Mouse (Mus musculus) lung, embryonic 15.5 days (tissue): Measurements from ENCODE around the gene Olfr1051. TPM values are rescaled to one million over a fixed set of nuclear protein-coding genes. Genes with fewer than 3 reads are reported as not detected.
"Not testable (repeated sequence)": the region's sequence is repeated elsewhere in the genome, so short reads cannot be mapped to it uniquely, and the experiment has no call there.

ENCODE experiments used
- ATAC-seq: fragments of 200-750 bp; cut with Nextera tagmentation; 2 replicates; pipeline ENCODE4 v1.8.0; 2017; ENCODE audit warnings: moderate number of reproducible peaks, borderline replicate concordance; ENCODE audit not compliant: low FRiP score, low TSS enrichment; ENCODE audit errors: extremely low read depth
- H3K27ac ChIP-seq: fragments of 300-500 bp; sonication (generic); 2 replicates; pipeline ENCODE4 v1.5.1; 2015; ENCODE audit warnings: moderate library complexity, mild to moderate bottlenecking, inconsistent platforms
- H3K27me3 ChIP-seq: fragments of 300-500 bp; sonication (generic); 2 replicates; pipeline ENCODE4 v1.6.1; 2015; ENCODE audit warnings: inconsistent platforms
- H3K36me3 ChIP-seq: fragments of 300-500 bp; sonication (generic); 2 replicates; pipeline ENCODE4 v1.6.1; 2015; ENCODE audit warnings: inconsistent platforms
- H3K4me1 ChIP-seq: fragments of 300-500 bp; sonication (generic); 2 replicates; pipeline ENCODE4 v1.6.1; 2015; ENCODE audit warnings: inconsistent platforms
- H3K4me2 ChIP-seq: fragments of 300-500 bp; sonication (generic); 2 replicates; pipeline ENCODE4 v1.6.1; 2015; ENCODE audit warnings: inconsistent platforms, mild to moderate bottlenecking, moderate library complexity
- H3K4me3 ChIP-seq: fragments of 300-500 bp; sonication (generic); 2 replicates; pipeline ENCODE4 v1.5.1; 2015; ENCODE audit warnings: mild to moderate bottlenecking, inconsistent platforms
- H3K9ac ChIP-seq: fragments of 300-500 bp; sonication (generic); 2 replicates; pipeline ENCODE4 v1.6.1; 2015; ENCODE audit warnings: inconsistent platforms
- H3K9me3 ChIP-seq: fragments of 300-500 bp; sonication (generic); 2 replicates; pipeline ENCODE4 v1.6.1; 2016; ENCODE audit warnings: inconsistent platforms
- WGBS: fragments of 180-500 bp; shearing (Covaris S2); methylation state at CpG from one replicate; pipeline ENCODE4 v1.1.7; 2015; 5-methylcytosine and 5-hydroxymethylcytosine counted together
- polyA plus RNA-seq: library from polyadenylated mRNA; unstranded; fragments of >200 nt; fragmentation: Nextera tagmentation; extraction: Ambion mirVana; gene quantifications from 2 replicates; pipeline ENCODE4 v1.2.1, GENCODE M21; 2015

Olfr1051 gene
- polyA plus RNA-seq, result not detected in 2 replicates

- ATAC-seq, H3K9ac ChIP-seq, H3K4me3 ChIP-seq, H3K36me3 ChIP-seq, H3K27me3 ChIP-seq, H3K4me2 ChIP-seq, H3K9me3 ChIP-seq, H3K27ac ChIP-seq, H3K4me1 ChIP-seq: not testable (repeated sequence)
Measured at GRCm38 (mm10) chr2:86278988-86279387, at the start of gene Olfr1051. Olfr1051 (minus strand) TSS chr2:86279088.

GRCm38 (mm10) chr2:86315184-86315583, 36.3 kb upstream of the Olfr1051 start, which contains the start of gene Olfr1053:
Olfr1053 (minus strand) TSS chr2:86315284.
- H3K36me3 ChIP-seq, result no peaks in the 10 kb centered on the region
- 60% methylated on average over 3 of the region's 3 CpGs for WGBS
- H3K4me1 ChIP-seq, result no peaks in the 10 kb centered on the region
- H3K27ac ChIP-seq, result no peak within 1 kb of the TSS
- H3K27me3 ChIP-seq, result no peaks in the 10 kb centered on the region
- H3K4me3 ChIP-seq, result no peak within 1 kb of the TSS
- ATAC-seq, result no peak
- no peak within 1 kb of the TSS for H3K4me2 ChIP-seq
- no peak within 1 kb of the TSS for H3K9ac ChIP-seq
- H3K9me3 ChIP-seq, result no peaks in the 10 kb centered on the region

GRCm38 (mm10) chr2:86292155-86292554, 13.3 kb upstream of the Olfr1051 start, which contains the start of gene Olfr1052:
Olfr1052 (plus strand) TSS chr2:86292455.
- no peak for ATAC-seq
- no peak within 1 kb of the TSS for H3K4me3 ChIP-seq
- no peaks in the 10 kb centered on the region for H3K9me3 ChIP-seq
- H3K4me1 ChIP-seq, result no peaks in the 10 kb centered on the region
- no peaks in the 10 kb centered on the region for H3K27me3 ChIP-seq
- no peak within 1 kb of the TSS for H3K27ac ChIP-seq
- H3K9ac ChIP-seq, result no peak within 1 kb of the TSS
- H3K36me3 ChIP-seq, result no peaks in the 10 kb centered on the region
- no peak within 1 kb of the TSS for H3K4me2 ChIP-seq

GRCm38 (mm10) chr2:86258228-86258627, 20.7 kb downstream of the Olfr1051 start, which contains the start of gene Olfr1049:
Olfr1049 (minus strand) TSS chr2:86258328.
- H3K27me3 ChIP-seq, H3K4me3 ChIP-seq, H3K9ac ChIP-seq, H3K27ac ChIP-seq, H3K4me2 ChIP-seq, H3K4me1 ChIP-seq, ATAC-seq, H3K36me3 ChIP-seq, H3K9me3 ChIP-seq: not testable (repeated sequence)

- ATAC-seq, result no peak
- Histone ChIP-seq H3K36me3 (no peaks in the 10 kb centered on the region), H3K27me3 (no peaks in the 10 kb centered on the region)
Measured at GRCm38 (mm10) chr2:86240189-86240588, 38.7 kb downstream of the Olfr1051 start, which contains the start of gene Olfr1048. Olfr1048 (minus strand) TSS chr2:86240289.

GRCm38 (mm10) chr2:86231301-86231700, 47.6 kb downstream of the Olfr1051 start, which contains the start of gene Olfr1047:
Olfr1047 (minus strand) TSS chr2:86231401.
- 89% methylated on average over 1 of the region's 1 CpGs for WGBS

More at GRCm38 (mm10) chr2:86240189-86240588, 38.7 kb downstream of the Olfr1051 start, which contains the start of gene Olfr1048:
- H3K27ac ChIP-seq, result no peak within 1 kb of the TSS
- H3K4me3 ChIP-seq, result no peak within 1 kb of the TSS
- no peak within 1 kb of the TSS for H3K4me2 ChIP-seq
- H3K4me1 ChIP-seq, result no peaks in the 10 kb centered on the region
- H3K9me3 ChIP-seq, result no peaks in the 10 kb centered on the region
- no peak within 1 kb of the TSS for H3K9ac ChIP-seq

More at GRCm38 (mm10) chr2:86231301-86231700, 47.6 kb downstream of the Olfr1051 start, which contains the start of gene Olfr1047:
- Histone ChIP-seq H3K4me3 (no peak within 1 kb of the TSS), H3K4me2 (no peak within 1 kb of the TSS), H3K36me3 (no peaks in the 10 kb centered on the region), H3K9ac (no peak within 1 kb of the TSS), H3K4me1 (no peaks in the 10 kb centered on the region), H3K9me3 (no peaks in the 10 kb centered on the region), H3K27me3 (no peaks in the 10 kb centered on the region), H3K27ac (no peak within 1 kb of the TSS)
- ATAC-seq, result no peak

Other genes starting within 250 kb of the Olfr1051 start
- gene Olfr1034, start 233.2 kb downstream of the Olfr1051 start, polyA plus RNA-seq, result not detected in 2 replicates
- not detected in 2 replicates for gene Olfr1036, start 205.1 kb downstream of the Olfr1051 start, polyA plus RNA-seq
- not detected in 2 replicates for gene Olfr1037, start 191.7 kb downstream of the Olfr1051 start, polyA plus RNA-seq
- gene Olfr1039, start 143.2 kb downstream of the Olfr1051 start, polyA plus RNA-seq, result not detected in 2 replicates
- gene Olfr1040, start 132.4 kb downstream of the Olfr1051 start, polyA plus RNA-seq, result not detected in 2 replicates
- not detected in 2 replicates for gene Olfr1042, start 117.2 kb downstream of the Olfr1051 start, polyA plus RNA-seq
- gene Olfr1043, start 111.6 kb downstream of the Olfr1051 start, polyA plus RNA-seq, result not detected in 2 replicates
- not detected in 2 replicates for gene Olfr1044, start 101.3 kb downstream of the Olfr1051 start, polyA plus RNA-seq
- gene Olfr52, start 93.4 kb downstream of the Olfr1051 start, polyA plus RNA-seq, result not detected in 2 replicates
- gene Olfr1045, start 76.1 kb downstream of the Olfr1051 start, polyA plus RNA-seq, result not detected in 2 replicates
- not detected in 2 replicates for gene Olfr1046, start 59.8 kb downstream of the Olfr1051 start, polyA plus RNA-seq
- gene Olfr1047, start 47.7 kb downstream of the Olfr1051 start, polyA plus RNA-seq, result not detected in 2 replicates
- gene Olfr1048, start 38.8 kb downstream of the Olfr1051 start, polyA plus RNA-seq, result not detected in 2 replicates
- gene Olfr1049, start 20.8 kb downstream of the Olfr1051 start, polyA plus RNA-seq, result not detected in 2 replicates
- not detected in 2 replicates for gene Olfr1052, start 13.4 kb upstream of the Olfr1051 start, polyA plus RNA-seq
- not detected in 2 replicates for gene Olfr1053, start 36.2 kb upstream of the Olfr1051 start, polyA plus RNA-seq
- gene Olfr1054, start 56.3 kb upstream of the Olfr1051 start, polyA plus RNA-seq, result not detected in 2 replicates
- not detected in 2 replicates for gene Olfr1055, start 71.2 kb upstream of the Olfr1051 start, polyA plus RNA-seq
- not detected in 2 replicates for gene Olfr1056, start 83.4 kb upstream of the Olfr1051 start, polyA plus RNA-seq
- not detected in 2 replicates for gene Olfr1057, start 99.3 kb upstream of the Olfr1051 start, polyA plus RNA-seq
- gene Olfr1058, start 109.5 kb upstream of the Olfr1051 start, polyA plus RNA-seq, result not detected in 2 replicates
- not detected in 2 replicates for gene Olfr1061, start 135.0 kb upstream of the Olfr1051 start, polyA plus RNA-seq
- gene Olfr1062, start 147.7 kb upstream of the Olfr1051 start, polyA plus RNA-seq, result not detected in 2 replicates
- not detected in 2 replicates for gene Olfr1065, start 171.5 kb upstream of the Olfr1051 start, polyA plus RNA-seq
- gene Olfr1066, start 177.2 kb upstream of the Olfr1051 start, polyA plus RNA-seq, result not detected in 2 replicates
- not detected in 2 replicates for gene Olfr228, start 208.3 kb upstream of the Olfr1051 start, polyA plus RNA-seq
- gene Olfr1076, start 229.4 kb upstream of the Olfr1051 start, polyA plus RNA-seq, result not detected in 2 replicates